Mouse (Mus musculus) ES-Bruce4 (cell line): ENCODE results near the gene Tmem88b.

Source experiments
- CTCF ChIP-seq: IDR thresholded peaks from one replicate; pipeline ENCODE4 v1.8.1; 2011; ENCODE audit warnings: low read depth, low read length
- EP300 ChIP-seq: IDR thresholded peaks from 2 replicates; pipeline ENCODE4 v1.6.1; 2011; ENCODE audit warnings: low read depth, low read length; ENCODE audit not compliant: insufficient read depth
- POLR2A ChIP-seq: IDR thresholded peaks from one replicate; pipeline ENCODE4 v1.8.1; 2011; ENCODE audit warnings: low read length; ENCODE audit not compliant: insufficient read depth

DNA sequence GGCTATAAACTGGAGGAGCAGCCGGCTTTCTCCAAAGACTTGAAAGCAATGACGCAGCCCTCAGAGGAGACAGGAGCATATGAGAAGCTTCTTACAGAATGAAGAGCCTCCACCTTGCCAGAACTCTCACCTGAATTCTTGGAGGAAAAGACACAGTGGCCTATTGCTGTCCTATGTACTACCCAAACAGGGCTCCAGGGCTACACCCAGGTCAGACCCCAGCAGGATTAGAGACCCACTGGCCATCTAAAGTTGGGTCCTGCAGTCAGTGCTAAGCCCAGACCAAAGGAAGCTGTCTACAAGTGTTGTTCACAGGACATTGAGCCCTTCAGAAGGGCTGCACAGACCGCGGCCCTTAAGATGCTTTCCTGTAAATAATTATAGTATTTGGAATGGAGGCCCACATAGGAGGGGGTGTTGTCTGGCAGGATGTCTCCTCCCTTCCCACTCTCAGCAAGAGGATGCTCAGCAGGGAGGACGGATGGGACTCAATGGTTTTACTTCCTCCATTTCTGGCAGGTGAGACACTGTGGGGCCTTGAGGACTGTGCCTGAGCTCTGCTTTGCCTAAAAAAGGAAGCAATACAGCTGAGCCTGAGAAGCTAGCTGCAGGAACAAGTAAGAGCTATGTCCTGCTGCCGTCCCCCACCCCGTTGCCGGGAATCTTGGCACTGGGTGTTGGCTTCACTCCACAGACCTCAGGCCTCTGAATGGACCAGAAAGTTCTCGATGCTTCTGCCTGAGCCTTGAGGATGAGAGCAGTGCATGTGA, 10.5 kb downstream of the Tmem88b start:
- TF ChIP-seq EP300 (no peak), POLR2A (no peak), CTCF (no peak)
